8 mouse cellular contexts compared by ENCODE assay signal in the genomic region with DNA sequence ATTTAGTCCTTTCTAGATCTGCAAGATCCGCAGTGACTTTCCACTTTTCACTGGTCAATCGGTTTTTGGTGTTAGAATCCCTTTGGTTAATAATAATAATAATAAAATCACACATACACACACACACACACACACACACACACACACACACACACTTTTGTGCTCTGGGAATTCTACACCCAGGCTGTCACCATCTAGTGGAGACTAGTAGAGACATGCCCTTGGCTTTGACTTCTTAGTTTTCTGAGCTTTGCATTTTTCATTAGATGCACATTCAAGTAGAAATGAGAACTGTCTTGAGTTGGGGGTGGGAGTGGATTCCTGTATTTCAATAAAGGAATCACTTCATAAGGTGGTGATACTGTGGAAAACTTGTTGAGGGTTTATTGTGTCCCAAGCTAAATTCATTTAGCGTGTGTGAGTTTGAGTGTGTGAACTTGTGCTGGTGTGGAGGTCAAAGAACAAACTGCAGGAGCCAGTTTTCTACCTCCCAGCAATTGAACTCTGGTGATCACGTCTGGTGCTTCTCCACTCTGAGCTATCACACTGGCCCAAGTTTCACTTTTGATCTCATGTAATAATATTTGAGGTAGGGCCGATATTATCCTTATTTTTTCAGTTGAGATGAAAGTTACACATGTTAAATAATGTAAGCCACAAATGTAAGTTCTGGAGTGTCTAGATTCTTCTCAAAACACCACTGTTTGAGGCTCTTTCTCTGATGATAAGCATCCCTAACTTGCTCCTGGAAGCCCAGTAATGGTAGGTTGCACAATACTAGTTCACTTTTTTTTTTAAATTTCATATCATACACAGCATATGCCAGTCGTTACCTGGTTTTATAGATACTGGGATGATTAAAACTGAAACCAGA. TPM values are rescaled to one million over a fixed set of nuclear protein-coding genes. Genes with fewer than 3 reads are reported as not detected.
DNase-seq lines count a peak whose midpoint lies in the region; ATAC-seq and TF ChIP-seq lines count a peak whose summit lies in the region.

No protein-coding gene starts in this region.

- 32% methylated on average over 6 of the region's 6 CpGs for WGBS in heart, embryonic 15.5 days
- WGBS in limb, embryonic 13.5 days: 39% methylated on average over 6 of the region's 6 CpGs
- WGBS in neural tube, embryonic 13.5 days: 46% methylated on average over 6 of the region's 6 CpGs

- peak overlapping the region; percentile 97 for H3K27ac ChIP-seq in heart, embryonic 15.5 days
- H3K27ac ChIP-seq in limb, embryonic 13.5 days: no peak overlapping the region
- peak overlapping the region; percentile 99; the same call in 1 of the 2 replicates for H3K27ac ChIP-seq in neural tube, embryonic 13.5 days (replicated peaks)

- peak overlapping the region; percentile 96 for H3K4me3 ChIP-seq in heart, embryonic 15.5 days
- peak overlapping the region; percentile 95 for H3K4me3 ChIP-seq in limb, embryonic 13.5 days
- H3K4me3 ChIP-seq in neural tube, embryonic 13.5 days: peak overlapping the region; percentile 93

- H3K4me2 ChIP-seq in heart, embryonic 15.5 days: peak overlapping the region; percentile 70
- peak overlapping the region; percentile 79 for H3K4me2 ChIP-seq in limb, embryonic 13.5 days (replicated peaks)
- peak overlapping the region; percentile 90 for H3K4me2 ChIP-seq in neural tube, embryonic 13.5 days

- DNase-seq in kidney, adult 11 months: peak; percentile 57
- no peak for DNase-seq in kidney, adult 18-20 months
- DNase-seq in brain, embryonic 14.5 days (ENCODE audit: low read depth): peak; percentile 55
- DNase-seq in spleen, postnatal 10 days (ENCODE audit: low spot score in 2 of 2): no peak
- no peak for DNase-seq in layer of hippocampus, adult 9-11 months

- H3K36me3 ChIP-seq in heart, embryonic 15.5 days: no peaks in the 10 kb centered on the region
- no peaks in the 10 kb centered on the region for H3K36me3 ChIP-seq in limb, embryonic 13.5 days
- no peaks in the 10 kb centered on the region for H3K36me3 ChIP-seq in neural tube, embryonic 13.5 days

- H3K9ac ChIP-seq in heart, embryonic 15.5 days: peak overlapping the region; percentile 95
- peak overlapping the region; percentile 94 for H3K9ac ChIP-seq in limb, embryonic 13.5 days
- peak overlapping the region; percentile 94 for H3K9ac ChIP-seq in neural tube, embryonic 13.5 days

- H3K27me3 ChIP-seq in heart, embryonic 15.5 days: 0 out of 2 replicates have a peak, but pooled peaks cover 4% of the 10 kb centered on the region
- no peaks in the 10 kb centered on the region for H3K27me3 ChIP-seq in limb, embryonic 13.5 days
- no peaks in the 10 kb centered on the region for H3K27me3 ChIP-seq in neural tube, embryonic 13.5 days

- H3K9me3 ChIP-seq in heart, embryonic 15.5 days (replicated peaks): no peaks in the 10 kb centered on the region
- no peaks in the 10 kb centered on the region for H3K9me3 ChIP-seq in limb, embryonic 13.5 days
- H3K9me3 ChIP-seq in neural tube, embryonic 13.5 days: no peaks in the 10 kb centered on the region

- peaks cover 45% of the 10 kb centered on the region for H3K4me1 ChIP-seq in heart, embryonic 15.5 days (replicated peaks)
- peaks cover 20% of the 10 kb centered on the region for H3K4me1 ChIP-seq in limb, embryonic 13.5 days
- peaks cover 32% of the 10 kb centered on the region for H3K4me1 ChIP-seq in neural tube, embryonic 13.5 days (replicated peaks)

- no peak for TF ChIP-seq POLR2A in brain, embryonic 14.5 days (IDR thresholded peaks at IDR 0.05; ENCODE audit: borderline replicate concordance, extremely low read depth, insufficient read depth, insufficient read length, poor library complexity, severe bottlenecking)

- no peak for ATAC-seq in heart, embryonic 15.5 days (replicated peaks; ENCODE audit: insufficient number of reproducible peaks, insufficient read depth, low FRiP score, low read depth)
- no peak for ATAC-seq in limb, embryonic 13.5 days (ENCODE audit: low FRiP score, low read depth)
- ATAC-seq in neural tube, embryonic 13.5 days (ENCODE audit: low read depth): no peak

- peak; percentile 16; the same call in 1 of the 2 replicates for TF ChIP-seq CTCF in brain, embryonic 14.5 days (IDR thresholded peaks at IDR 0.05; ENCODE audit: borderline replicate concordance, extremely low read depth, insufficient read depth, insufficient read length)

RNA-seq across cellular contexts. Expression of gene Susd6, which starts 1.5 kb away (rescaled TPM):
- 21.7 and 23.2 TPM in 2 replicates for polyA plus RNA-seq in brain, embryonic 14.5 days (2012; rRNA removed)
- polyA plus RNA-seq in heart, embryonic 15.5 days (2015; fragmentation: Nextera tagmentation; extraction: Ambion mirVana): 16.4 and 19.6 TPM in 2 replicates
- 14.3 and 15.7 TPM in 2 replicates for polyA plus RNA-seq in limb, embryonic 13.5 days (2015; fragmentation: Nextera tagmentation; extraction: Ambion mirVana)
- polyA plus RNA-seq in neural tube, embryonic 13.5 days (2015; fragmentation: Nextera tagmentation; extraction: Ambion mirVana): 12.3 and 12.9 TPM in 2 replicates

RNA-seq across cellular contexts. Expression of gene Ccdc177, which starts 31.3 kb away (rescaled TPM):
- 13.0 and 15.3 TPM in 2 replicates for polyA plus RNA-seq in brain, embryonic 14.5 days (2012; rRNA removed)
- not detected in 2 replicates for polyA plus RNA-seq in heart, embryonic 15.5 days (2015; fragmentation: Nextera tagmentation; extraction: Ambion mirVana)
- polyA plus RNA-seq in limb, embryonic 13.5 days (2015; fragmentation: Nextera tagmentation; extraction: Ambion mirVana): 0.06 and 0.14 TPM in 2 replicates
- polyA plus RNA-seq in neural tube, embryonic 13.5 days (2015; fragmentation: Nextera tagmentation; extraction: Ambion mirVana): 2.8 and 2.9 TPM in 2 replicates

Comparison
In these comparisons a context has a peak if more than half of its experiments do, and no peak if none do; other contexts are left out.
1. DNase-seq: peak in kidney, adult 11 months (single experiment) and brain, embryonic 14.5 days (single experiment); none in kidney, adult 18-20 months (single experiment), spleen, postnatal 10 days (0 of 2) and layer of hippocampus, adult 9-11 months (single experiment).
2. Peak in every context shown above with its lines, with median percentiles within 50 percentile points of each other: H3K4me2 ChIP-seq, H3K4me3 ChIP-seq and H3K9ac ChIP-seq.